Mouse (Mus musculus): ENCODE results near the gene Mrc1.

- TF ChIP-seq CTCF (IDR thresholded peaks at IDR 0.05; ENCODE audit: borderline replicate concordance, insufficient read depth, low read depth, low read length) (no peak), POLR2A (IDR thresholded peaks at IDR 0.05; ENCODE audit: borderline replicate concordance, insufficient read depth, low read length) (no peak)
These were observed 15.5 kb downstream of the Mrc1 start for GRCm38 (mm10) chr2:14244668-14245067.

Data from cerebellum, adult 2 months (tissue).